Mouse (Mus musculus): Measurements from ENCODE around the gene Olfr263.
"Not testable (repeated sequence)": the region's sequence is repeated elsewhere in the genome, so short reads cannot be mapped to it uniquely, and the experiment has no call there.

The Olfr263 gene

DNA sequence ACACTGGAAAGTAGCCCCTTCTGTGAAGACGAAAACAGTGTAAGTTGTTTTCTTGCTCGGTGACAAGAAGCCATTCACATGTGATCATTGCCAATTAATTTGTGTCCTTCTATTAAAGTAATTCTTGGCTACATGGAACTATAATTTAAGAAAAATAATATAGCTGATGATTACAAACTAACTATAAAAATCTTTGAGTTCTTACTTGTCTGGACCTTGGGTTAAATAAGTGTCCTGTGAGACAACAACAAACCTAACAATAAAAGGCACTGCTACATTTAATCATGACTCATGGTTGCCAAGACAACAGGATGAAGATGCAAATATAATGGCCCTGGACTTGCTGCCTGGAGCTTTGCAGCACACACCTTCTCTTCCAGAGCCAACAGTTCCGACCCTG is at the start of gene Olfr263:
Gene Olfr263 (plus strand): TSS at position 301 of the 400 bp plus-strand sequence.
- not testable (repeated sequence) for ATAC-seq (ENCODE audit: low TSS enrichment)

DNA sequence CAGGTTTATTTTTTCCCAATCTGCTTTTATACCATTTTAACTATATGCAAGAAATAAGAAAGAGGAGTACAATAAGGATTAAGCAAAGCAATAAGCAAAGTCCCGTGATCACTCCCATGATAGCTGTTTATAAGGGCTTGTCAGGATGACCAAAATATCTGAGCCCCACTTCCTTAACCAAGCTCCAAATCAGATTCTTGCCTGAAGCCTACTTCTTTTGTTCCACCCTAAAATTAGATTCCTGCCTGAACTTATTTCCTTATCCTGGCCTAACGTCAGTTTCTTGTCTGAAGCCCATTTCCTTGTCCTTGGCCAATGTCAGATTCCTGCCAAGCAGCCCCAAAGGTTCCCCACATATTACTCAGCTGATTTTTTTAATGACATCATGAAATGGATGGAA is 46.8 kb upstream of the Olfr263 start:
- ATAC-seq (ENCODE audit: low TSS enrichment) = no peak

DNA sequence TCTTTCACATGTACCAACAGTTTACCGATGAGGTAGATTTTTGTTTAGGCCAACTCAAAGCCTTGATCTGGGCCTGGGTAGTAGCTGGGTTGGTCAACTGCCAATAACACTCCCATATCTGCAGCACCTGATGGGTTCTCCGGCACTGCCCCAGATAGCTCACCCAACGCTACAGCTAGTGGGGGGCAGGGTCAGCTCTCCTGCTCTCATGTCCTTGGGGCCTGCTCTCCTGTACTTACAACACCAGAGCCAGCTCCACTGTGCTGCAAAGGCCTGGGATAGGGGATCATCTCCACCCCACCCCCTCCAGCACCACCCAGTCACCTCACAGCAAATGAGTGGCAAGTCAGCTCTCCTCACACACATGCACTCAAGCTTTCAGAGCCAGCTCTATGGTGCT is 19.7 kb upstream of the Olfr263 start:
- no peak for ATAC-seq (ENCODE audit: low TSS enrichment)

DNA sequence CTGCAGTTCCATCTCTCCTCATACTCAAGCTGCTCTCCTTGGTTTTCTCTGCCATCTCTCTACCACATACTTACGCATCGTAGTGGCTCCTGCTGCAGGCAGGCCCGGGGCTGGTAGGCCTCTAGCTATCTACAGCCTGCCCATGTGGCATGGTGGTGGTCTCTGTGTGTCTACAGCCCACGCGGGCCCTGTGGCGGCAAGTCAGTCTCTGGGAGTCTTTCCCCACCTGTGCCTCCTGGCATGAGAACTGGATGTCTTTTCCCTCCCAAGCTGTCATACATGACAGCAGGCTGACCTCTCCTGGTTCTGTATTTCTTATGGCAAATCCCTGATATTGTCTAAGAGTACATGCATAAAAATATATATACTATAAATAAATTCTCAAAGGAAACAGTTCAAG is 19.0 kb upstream of the Olfr263 start:
- no peak for ATAC-seq (ENCODE audit: low TSS enrichment)

DNA sequence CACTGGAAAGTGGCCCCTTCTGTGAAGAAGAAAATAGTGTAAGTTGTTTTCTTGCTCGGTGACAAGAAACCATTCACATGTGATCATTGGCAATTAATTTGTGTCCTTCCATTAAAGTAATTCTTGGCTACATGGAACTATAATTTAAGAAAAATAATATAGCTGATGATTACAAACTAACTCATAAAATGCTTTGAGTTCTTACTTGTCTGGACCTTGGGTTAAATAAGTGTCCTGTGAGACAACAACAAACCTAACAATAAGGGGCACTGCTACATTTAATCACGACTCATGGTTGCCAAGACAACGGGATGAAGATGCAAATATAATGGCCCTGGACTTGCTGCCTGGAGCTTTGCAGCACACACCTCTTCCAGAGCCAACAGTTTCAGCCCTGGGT is 18.3 kb upstream of the Olfr263 start, which contains the start of gene Olfr1369-ps1:
Gene Olfr1369-ps1 (plus strand): TSS at position 301 of the 400 bp plus-strand sequence.
- not testable (repeated sequence) for ATAC-seq (ENCODE audit: low TSS enrichment)

DNA sequence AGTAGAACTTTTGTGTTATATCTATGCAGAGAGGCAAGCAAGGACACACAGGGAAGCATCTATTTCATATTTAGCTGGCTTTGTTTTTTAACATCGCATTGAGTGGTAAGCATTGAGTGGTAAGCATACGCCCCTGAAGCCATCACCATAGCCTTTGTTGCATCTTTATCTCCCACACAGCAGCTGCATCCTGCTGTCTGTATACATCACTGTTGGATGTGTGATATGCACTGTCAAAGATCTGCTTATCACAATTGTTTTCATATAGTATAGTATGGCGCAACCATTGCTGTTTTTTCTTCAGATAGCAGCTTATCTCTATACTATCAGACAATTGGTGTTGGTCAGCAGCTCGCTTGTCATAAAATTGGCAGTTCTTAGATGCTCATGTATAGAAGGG is 15.3 kb upstream of the Olfr263 start:
- no peak for ATAC-seq (ENCODE audit: low TSS enrichment)

DNA sequence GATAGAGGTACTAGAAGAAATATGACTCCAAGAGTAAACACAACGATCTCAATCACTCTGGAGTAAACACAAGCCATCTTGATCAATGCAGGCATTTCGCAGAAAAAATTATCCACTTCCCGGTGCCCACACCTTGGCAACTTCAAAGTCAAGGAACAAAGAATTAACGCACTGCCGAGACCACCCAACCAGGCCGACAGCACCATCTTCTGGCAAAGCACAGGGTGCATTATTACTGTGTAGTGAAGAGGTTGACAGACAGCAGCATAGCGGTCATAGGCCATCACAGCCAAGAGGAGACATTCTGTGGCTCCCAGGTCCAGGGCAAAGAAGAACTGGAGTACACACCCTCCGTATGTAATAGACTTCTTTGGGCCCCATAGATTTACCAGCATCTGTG is 13.0 kb downstream of the Olfr263 start:
- ATAC-seq (ENCODE audit: low TSS enrichment) = no peak

DNA sequence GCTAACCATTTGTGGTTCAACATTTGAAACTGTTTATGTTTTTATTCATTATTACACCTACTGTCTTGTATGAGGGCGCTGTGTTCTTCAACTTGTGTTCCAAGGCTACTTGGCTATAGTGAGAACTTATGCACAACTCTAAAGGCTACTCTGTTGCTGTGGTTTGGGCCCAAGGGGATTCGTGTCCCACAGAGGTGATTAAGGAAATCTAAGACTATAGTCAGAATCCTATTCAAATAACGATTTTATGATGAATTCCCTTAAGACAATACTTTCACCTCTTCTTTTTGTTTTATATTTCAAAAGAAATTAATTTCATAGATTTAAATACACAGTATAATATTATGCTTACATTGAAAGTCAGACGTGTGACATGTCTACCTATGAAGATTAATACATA is 16.3 kb downstream of the Olfr263 start, which contains the start of gene Olfr1368:
Gene Olfr1368 (minus strand): TSS at position 101 of the 400 bp plus-strand sequence.
- no peak for ATAC-seq (ENCODE audit: low TSS enrichment)

DNA sequence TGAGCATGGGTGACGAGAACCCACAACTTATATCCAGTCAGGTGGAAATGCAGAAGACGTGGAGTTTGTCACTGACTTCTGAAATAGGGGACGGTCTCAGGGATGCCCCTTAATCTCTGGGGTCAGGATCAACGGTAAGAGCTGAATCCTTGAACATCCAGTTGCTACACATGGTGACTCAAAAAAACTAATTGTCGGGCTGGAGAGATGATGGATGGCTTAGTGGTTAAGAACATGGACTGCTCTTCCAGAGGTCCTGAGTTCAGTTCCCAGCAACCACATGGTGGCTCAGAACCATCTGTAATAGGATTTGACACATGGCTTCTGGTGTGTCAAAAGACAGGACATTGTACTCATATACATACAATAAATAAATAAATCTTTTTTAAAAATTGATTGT is 26.4 kb downstream of the Olfr263 start:
- ATAC-seq (ENCODE audit: low TSS enrichment) = no peak

DNA sequence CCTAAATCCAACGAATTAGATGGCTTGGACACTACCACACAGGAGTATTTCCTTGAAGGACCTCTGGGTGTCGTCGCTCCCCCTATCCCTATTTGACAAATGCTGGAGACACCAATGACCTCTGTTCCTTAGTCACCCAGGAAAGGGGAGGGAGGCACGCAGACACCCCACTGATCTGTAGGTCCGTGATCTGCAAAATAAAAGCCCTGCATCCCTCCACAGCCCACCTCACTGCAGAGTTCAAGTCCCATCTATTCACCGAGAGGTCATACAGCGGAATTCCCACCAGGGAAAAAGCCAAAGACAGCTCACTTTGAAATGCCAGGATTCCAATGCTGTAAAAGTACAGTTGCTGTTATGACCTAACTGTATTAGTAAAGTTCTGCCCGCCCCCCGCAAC is 28.6 kb downstream of the Olfr263 start:
- no peak for ATAC-seq (ENCODE audit: low TSS enrichment)

DNA sequence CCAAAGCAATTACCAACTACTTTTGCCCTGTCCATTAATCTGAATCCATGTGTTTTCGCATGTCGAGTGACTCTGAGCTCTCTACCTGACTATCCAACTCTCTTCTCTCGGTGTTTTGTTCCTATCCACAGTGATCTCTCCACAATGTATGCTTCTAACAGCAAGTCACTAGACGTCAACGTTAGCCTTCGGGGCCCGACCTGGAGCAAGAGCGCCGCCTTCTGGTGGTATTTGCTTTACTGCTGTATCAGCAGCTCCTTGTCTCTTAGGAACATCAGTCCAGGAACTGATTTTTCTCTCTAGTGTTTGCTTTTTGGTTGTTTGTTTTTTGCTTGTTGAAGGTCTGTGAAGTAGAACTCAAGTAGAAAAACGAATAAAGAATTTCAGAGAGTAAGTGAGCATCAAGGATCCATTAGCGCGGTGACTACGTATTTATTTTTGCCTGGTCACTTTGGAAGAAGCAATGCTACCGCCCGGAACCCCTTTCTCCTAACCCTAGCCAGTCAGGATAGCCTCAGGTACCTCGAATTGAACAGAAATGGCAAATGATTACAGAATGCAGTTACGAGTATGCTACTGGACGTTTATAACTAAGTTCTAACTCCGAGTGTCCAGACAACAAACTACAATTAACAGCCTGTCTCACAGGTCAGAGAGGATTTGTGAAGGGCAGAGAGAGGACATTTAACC is 29.5 kb downstream of the Olfr263 start:
- peak; percentile 90 for ATAC-seq (ENCODE audit: low TSS enrichment)

DNA sequence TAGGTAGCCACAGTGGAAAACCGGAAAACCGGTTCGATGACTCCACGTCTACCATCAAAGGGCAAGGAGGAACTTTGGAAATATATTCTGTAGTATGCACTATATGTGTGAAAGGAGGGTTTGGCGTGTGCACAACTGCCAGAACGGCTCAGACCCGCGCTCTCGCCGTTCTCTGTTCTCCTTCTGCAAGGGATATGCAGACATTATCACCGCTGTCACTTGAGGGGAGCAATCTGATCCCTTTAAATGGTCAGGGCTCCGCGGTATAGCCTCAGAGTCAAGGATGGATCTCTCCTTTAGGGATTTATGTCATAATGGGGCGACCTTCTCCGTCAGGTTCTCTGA is 30.0 kb downstream of the Olfr263 start:
- ATAC-seq (ENCODE audit: low TSS enrichment) = peak; percentile 32

DNA sequence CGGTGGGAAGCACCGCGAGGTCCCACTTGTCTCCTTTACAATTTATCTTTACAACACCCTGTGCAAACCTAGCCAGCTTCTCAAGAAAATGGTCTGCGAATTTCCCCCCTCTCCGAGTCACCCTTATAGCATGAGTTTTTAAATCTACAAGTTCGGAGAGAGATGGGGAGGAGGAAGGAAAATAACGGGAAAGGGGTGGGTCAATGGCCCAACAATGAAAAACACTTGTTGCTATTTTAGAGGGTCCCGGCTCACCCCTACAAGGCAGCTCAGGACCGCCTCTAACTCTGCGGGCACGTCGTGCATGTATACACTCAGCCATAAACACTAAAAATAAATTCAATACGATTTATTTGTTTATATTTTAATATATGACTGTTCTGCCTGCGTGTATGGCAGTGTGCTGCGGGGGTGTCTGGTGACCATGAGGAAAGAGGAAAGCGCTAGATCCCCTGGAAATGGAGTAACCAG is 30.6 kb downstream of the Olfr263 start:
- ATAC-seq (ENCODE audit: low TSS enrichment) = no peak

DNA sequence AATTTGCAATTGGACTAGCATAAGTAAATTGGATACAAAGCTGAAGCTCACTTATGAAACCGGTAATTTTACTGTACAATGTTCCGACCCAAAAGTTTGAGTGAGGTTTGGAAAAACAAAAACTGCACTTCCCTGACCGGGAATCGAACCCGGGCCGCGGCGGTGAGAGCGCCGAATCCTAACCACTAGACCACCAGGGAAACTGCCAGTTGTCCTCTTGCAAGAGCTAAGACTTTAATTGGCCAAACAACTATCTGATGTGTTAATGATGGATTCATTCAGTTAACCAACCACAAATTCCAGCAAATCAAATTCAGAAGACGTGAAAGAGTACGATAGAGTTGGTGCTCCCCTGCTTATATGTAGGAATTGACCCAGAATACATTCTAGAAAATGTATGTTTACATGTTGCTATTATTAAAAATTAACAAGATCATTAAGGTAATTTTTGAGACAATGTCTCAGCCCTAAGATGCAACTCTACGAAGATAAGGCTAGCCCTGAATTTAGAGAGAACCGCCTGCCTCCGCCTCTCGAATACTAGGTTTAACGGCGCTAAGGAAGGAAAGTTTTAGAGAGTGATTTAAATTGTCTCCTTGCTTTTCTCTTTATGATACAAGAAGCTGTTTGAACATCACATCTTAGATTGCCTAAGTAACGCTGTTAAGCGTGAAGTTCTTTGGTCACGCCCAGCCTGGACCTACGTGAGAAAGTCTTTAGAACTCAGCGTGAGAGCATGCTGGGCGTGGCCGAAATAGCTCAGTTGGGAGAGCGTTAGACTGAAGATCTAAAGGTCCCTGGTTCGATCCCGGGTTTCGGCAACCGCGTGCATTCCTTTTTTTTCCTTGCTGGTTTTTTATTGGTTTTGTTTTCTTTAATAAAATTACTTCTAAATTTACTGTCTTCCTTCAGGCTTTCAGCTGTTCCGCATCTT is 31.5 kb downstream of the Olfr263 start:
- ATAC-seq (ENCODE audit: low TSS enrichment) = peak; percentile 69

DNA sequence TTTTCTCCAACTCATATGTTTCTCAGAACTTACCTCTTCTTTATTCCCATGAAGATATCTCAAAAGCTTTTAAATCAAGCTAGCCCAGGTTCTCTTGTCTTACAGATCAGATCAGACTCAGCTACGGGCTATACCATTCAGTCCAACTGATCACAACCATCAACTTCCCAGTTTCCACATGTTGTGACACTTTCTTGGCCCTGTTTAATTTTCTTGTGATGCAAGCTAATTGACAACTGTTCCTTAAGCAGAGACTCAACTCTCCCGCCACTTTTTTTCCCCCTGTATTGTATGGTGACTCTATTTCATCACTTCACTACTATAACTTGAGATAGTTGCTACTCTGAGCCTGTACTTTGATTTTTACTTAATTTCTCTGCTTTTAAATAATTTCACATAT is 32.2 kb downstream of the Olfr263 start:
- no peak for ATAC-seq (ENCODE audit: low TSS enrichment)

DNA sequence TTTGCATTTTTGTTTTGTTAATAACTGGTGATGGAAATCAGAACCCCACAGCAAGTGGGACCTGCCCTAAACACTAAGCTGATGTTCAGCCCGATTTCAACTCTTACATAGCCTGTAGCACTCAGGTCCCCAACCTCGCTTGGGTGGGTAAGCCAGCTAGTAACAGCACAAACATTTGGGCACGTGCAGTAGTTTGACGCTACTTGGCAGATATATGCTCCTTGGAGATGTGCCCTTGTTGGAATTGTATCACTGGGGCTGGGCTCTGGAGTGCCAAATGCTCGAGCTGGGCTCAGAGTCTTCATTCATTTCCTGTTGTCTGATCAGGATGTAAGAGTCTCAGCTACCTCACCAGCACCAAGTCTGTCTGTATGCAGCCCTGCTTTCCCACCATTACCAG is 33.2 kb downstream of the Olfr263 start:
- no peak for ATAC-seq (ENCODE audit: low TSS enrichment)

DNA sequence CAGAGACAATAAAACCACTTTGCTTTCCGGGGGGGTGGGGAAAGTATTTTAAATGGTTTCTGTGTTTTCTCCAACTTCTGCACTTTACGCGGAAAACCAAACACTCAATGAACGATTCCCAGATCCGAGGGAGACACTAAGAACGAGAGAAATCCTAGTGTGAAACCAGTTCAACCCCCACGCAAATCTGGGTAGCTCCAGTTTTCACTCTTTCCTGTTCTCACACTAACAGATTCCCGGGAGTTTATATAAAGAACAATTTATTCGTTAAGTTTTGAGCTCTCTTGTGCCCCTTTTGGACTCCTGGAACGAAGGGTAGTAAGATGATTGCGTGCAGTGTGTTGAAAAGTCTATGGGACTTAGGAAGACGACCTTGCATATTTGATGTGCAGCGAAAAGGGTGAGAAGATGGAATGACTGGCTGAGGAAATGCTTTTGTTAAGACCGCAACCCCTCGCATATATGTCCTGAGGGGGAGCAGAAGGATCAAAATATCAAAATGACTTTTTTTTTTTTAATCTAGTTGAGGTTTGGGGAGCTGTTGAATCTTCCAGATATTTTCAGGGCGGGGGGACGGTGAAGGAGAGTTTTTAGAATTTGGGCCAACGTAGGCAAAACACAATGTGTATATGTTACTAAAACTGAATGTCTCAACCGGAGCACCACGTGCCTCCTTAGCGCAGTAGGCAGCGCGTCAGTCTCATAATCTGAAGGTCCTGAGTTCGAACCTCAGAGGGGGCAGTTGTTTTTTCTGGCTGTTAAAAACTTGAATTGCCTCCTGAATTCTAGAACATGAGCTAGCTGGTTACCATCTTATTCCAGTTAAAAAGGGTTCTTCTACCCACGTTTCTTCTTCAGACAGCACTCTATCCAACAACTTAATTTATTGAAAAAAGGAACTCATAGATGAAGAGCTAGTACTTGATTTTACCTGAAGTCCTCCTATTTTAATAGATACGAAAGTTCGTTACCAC is 37.8 kb downstream of the Olfr263 start:
- ATAC-seq (ENCODE audit: low TSS enrichment) = peak; percentile 53

DNA sequence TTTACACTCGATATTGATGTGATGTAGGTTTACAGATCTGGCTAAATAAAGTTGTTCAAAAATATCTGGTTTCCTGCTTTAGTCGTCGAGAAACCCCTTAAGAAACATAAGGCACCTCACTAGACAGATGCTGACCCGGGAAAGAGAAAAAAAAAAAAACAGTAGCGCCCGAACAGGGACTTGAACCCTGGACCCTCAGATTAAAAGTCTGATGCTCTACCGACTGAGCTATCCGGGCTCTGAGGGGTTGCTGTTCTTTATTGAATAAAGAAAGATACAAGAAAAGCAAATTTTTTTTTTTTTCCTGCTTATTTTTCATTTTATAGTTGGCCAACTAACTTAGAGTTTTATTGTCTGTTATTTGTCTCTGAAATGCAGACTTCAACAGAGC is 38.5 kb downstream of the Olfr263 start:
- ATAC-seq (ENCODE audit: low TSS enrichment) = no peak

DNA sequence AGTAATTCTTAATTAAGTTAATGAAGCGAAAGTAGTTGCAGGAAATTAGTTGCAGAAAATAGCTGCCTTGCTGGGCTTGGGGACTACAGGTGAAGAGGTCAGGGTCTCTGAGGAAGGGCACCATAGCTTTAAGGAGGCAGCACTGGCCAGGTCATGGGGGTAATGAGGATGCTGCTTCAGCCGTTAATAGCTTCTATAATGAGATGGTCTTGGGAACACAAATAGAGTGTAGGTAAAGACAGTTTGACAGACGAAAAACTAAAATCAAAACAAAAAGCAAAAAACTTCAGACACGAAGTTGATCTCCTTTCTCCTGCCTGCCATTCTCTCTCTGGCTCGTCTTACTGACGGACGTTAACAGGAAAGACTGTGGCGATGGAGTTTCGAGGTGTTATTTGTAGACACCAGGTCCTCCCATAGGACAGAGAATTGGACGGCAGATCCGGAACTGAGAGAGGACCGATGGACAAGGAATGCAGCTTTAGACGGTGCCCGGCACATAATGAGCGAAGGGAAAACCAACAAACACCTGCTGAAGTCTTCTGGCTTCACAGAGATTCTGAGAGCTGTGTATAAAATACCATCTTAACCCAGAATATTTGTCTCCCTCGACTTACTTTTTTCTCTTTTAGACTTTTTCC is 39.1 kb downstream of the Olfr263 start:
- ATAC-seq (ENCODE audit: low TSS enrichment) = no peak; the same call in 1 of the 2 replicates

DNA sequence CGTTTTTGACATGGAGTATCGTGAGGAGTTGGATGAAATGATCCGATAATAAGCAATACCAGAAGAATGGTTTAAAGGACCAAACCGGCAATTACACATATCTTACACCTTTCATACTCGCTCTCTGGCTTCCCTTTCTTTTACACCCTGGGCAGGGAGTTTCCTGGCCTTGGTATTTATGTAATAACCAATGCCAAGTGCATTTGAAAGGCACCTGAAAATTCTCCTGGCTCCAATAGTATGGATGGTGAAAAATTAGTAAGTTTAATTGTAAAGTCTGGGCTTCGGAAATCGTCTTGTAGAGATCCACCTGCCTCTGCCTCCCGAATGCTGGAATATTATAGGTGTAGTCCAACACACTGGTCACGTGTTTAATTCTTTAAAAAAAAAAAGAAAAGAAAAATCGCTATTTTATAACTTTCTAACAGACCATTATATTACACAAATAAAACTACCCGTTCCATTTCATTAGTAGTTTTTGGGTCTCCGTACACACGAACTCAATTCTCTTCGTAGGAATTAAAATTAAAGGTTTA is 39.8 kb downstream of the Olfr263 start:
- ATAC-seq (ENCODE audit: low TSS enrichment) = no peak
